In the genomic region with DNA sequence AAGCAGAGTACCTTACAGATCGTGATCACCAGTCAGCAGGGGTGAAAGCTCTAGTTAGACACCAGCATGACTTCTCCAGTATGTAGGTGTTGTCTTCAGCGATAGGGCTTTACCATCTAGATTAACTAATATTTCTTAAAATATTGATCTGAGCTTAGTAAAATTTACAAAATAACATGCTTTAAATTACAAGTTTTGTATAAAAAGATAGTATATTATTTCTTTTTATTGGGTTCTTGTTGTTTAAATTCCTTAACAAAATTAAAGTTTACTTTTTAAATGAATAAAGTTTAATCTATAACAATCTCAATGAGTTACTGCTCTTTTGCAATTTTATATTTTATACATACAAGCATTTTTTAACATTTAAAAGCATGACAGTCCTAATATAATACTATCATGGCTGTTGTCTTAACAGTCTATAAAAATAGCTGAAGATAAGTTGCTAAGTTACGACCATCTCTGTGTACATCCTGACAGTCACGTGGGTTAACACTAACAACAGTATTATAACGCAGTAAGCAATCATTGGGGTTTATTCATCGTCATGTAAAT, we compare ENCODE assay signal across 11 mouse cellular contexts. TPM values are rescaled to one million over a fixed set of nuclear protein-coding genes. Genes with fewer than 3 reads are reported as not detected.
DNase-seq lines count a peak whose midpoint lies in the region; ATAC-seq lines count a peak whose summit lies in the region.
"Not testable (repeated sequence)": the region's sequence is repeated elsewhere in the genome, so short reads cannot be mapped to it uniquely, and the experiment has no call there.
"Had no signal": no experiment of that assay in that cellular context is flagged by ENCODE, and none has a peak within 500 bp of the region (broad histone marks: within the 10 kb centered on the region; RNA-seq: fewer than 3 reads in every experiment).

No protein-coding gene starts in this region.

- ATAC-seq in forebrain, embryonic 14.5 days = peak; percentile 79
- ATAC-seq in heart, embryonic 16.5 days (replicated peaks; ENCODE audit: extremely low read depth, insufficient read depth, low FRiP score) = peak; percentile 79
- ATAC-seq in inflammation-experienced regulatory T-cells, adult 6 months = peak; percentile 58
- ATAC-seq in limb, embryonic 11.5 days (ENCODE audit: insufficient number of reproducible peaks, low FRiP score, low TSS enrichment, low read depth) = peak; percentile 95
- peak; percentile 58 for ATAC-seq in liver, embryonic 15.5 days (ENCODE audit: insufficient read depth)
- ATAC-seq in midbrain, embryonic 13.5 days = peak; percentile 87
- peak; percentile 83 for ATAC-seq in neural tube, embryonic 15.5 days (ENCODE audit: low FRiP score)

- not testable (repeated sequence) for H3K36me3 ChIP-seq in forebrain, embryonic 14.5 days (ENCODE audit: control insufficient read depth, insufficient read depth, low read length); heart, embryonic 16.5 days (ENCODE audit: control insufficient read depth, insufficient read depth); limb, embryonic 11.5 days (ENCODE audit: control insufficient read depth, insufficient read depth, low read length); liver, embryonic 15.5 days (replicated peaks); midbrain, embryonic 13.5 days; neural tube, embryonic 15.5 days

- not testable (repeated sequence) for H3K4me3 ChIP-seq in forebrain, embryonic 14.5 days (ENCODE audit: low read depth, low read length); heart, embryonic 16.5 days (ENCODE audit: low read length); limb, embryonic 11.5 days (ENCODE audit: low read depth, low read length); liver, embryonic 15.5 days (replicated peaks); midbrain, embryonic 13.5 days (replicated peaks); neural tube, embryonic 15.5 days (replicated peaks)

- WGBS in forebrain, embryonic 14.5 days = 74% methylated on average over 6 of the region's 6 CpGs
- 56% methylated on average over 6 of the region's 6 CpGs for WGBS in heart, embryonic 16.5 days
- WGBS in limb, embryonic 11.5 days = 82% methylated on average over 6 of the region's 6 CpGs
- 50% methylated on average over 6 of the region's 6 CpGs for WGBS in liver, embryonic 15.5 days (ENCODE audit: insufficient replicate concordance)
- 75% methylated on average over 6 of the region's 6 CpGs for WGBS in midbrain, embryonic 13.5 days
- 77% methylated on average over 6 of the region's 6 CpGs for WGBS in neural tube, embryonic 15.5 days

- H3K9ac ChIP-seq in forebrain, embryonic 14.5 days (ENCODE audit: low read length); heart, embryonic 16.5 days (ENCODE audit: low read length); limb, embryonic 11.5 days (ENCODE audit: low read length); liver, embryonic 15.5 days; midbrain, embryonic 13.5 days (replicated peaks); neural tube, embryonic 15.5 days (replicated peaks): not testable (repeated sequence)

- H3K4me2 ChIP-seq in forebrain, embryonic 14.5 days (ENCODE audit: low read length); heart, embryonic 16.5 days (ENCODE audit: low read depth, low read length); limb, embryonic 11.5 days (ENCODE audit: low read depth, severe bottlenecking); liver, embryonic 15.5 days; midbrain, embryonic 13.5 days (replicated peaks); neural tube, embryonic 15.5 days: not testable (repeated sequence)

- peak; percentile 0 for DNase-seq in embryo, embryonic 10.5 days (ENCODE audit: low spot score)
- peak; percentile 6 for DNase-seq in forebrain, embryonic 14.5 days (ENCODE audit: low spot score)
- not testable (repeated sequence) for DNase-seq in limb, embryonic 11.5 days (ENCODE audit: low spot score)

- H3K27me3 ChIP-seq in forebrain, embryonic 14.5 days (replicated peaks; ENCODE audit: control insufficient read depth, insufficient read depth, low read length); heart, embryonic 16.5 days (ENCODE audit: control insufficient read depth, insufficient read depth, low read length); limb, embryonic 11.5 days (ENCODE audit: control insufficient read depth, insufficient read depth, low read length); liver, embryonic 15.5 days; midbrain, embryonic 13.5 days; neural tube, embryonic 15.5 days (replicated peaks): not testable (repeated sequence)

- H3K4me1 ChIP-seq in forebrain, embryonic 14.5 days (ENCODE audit: control insufficient read depth, insufficient read depth, low read length); heart, embryonic 16.5 days (ENCODE audit: control insufficient read depth, insufficient read depth, low read length); limb, embryonic 11.5 days (ENCODE audit: control insufficient read depth, insufficient read depth, low read length); liver, embryonic 15.5 days (replicated peaks); midbrain, embryonic 13.5 days (replicated peaks); neural tube, embryonic 15.5 days: not testable (repeated sequence)

- H3K27ac ChIP-seq in forebrain, embryonic 14.5 days (ENCODE audit: low read depth, low read length); heart, embryonic 16.5 days (ENCODE audit: low read length); limb, embryonic 11.5 days (replicated peaks; ENCODE audit: low read depth, low read length); liver, embryonic 15.5 days (replicated peaks); midbrain, embryonic 13.5 days; neural tube, embryonic 15.5 days (replicated peaks): not testable (repeated sequence)

- H3K9me3 ChIP-seq in forebrain, embryonic 14.5 days (replicated peaks; ENCODE audit: control insufficient read depth, low read length); limb, embryonic 11.5 days (ENCODE audit: control insufficient read depth, low read length); liver, embryonic 15.5 days (replicated peaks): not testable (repeated sequence)
- H3K9me3 ChIP-seq in heart, embryonic 16.5 days (replicated peaks; ENCODE audit: control insufficient read depth, low read length) = peaks cover 12% of the 10 kb centered on the region
- H3K9me3 ChIP-seq in midbrain, embryonic 13.5 days = peaks cover 29% of the 10 kb centered on the region
- peaks cover 27% of the 10 kb centered on the region for H3K9me3 ChIP-seq in neural tube, embryonic 15.5 days (replicated peaks)

RNA-seq across cellular contexts. Expression of gene Speer4c, which starts 24.3 kb away (rescaled TPM):
- polyA plus RNA-seq in forebrain, embryonic 14.5 days (2014; fragmentation: Nextera tagmentation; extraction: Ambion mirVana) = not detected in 2 replicates
- not detected in 2 replicates for polyA plus RNA-seq in heart, embryonic 16.5 days (2015; fragmentation: Nextera tagmentation; extraction: Ambion mirVana)
- polyA plus RNA-seq in inflammation-experienced regulatory T-cells, adult 6 months (2017; shearing (Covaris generic)) = not detected
- not detected in 2 replicates for polyA plus RNA-seq in limb, embryonic 11.5 days (2014; fragmentation: Nextera tagmentation; extraction: Ambion mirVana)
- polyA plus RNA-seq in liver, embryonic 15.5 days (2015; fragmentation: Nextera tagmentation; extraction: Ambion mirVana) = not detected in 2 replicates
- polyA plus RNA-seq in midbrain, embryonic 13.5 days (2015; fragmentation: Nextera tagmentation; extraction: Ambion mirVana) = not detected in 2 replicates
- not detected in 2 replicates for polyA plus RNA-seq in neural tube, embryonic 15.5 days (2015; fragmentation: Nextera tagmentation; extraction: Ambion mirVana)
- polyA plus RNA-seq: embryonic facial prominence, embryonic 10.5 days; limb, embryonic 10.5 days; small intestine, adult 2 months had no signal

RNA-seq across cellular contexts. Expression of gene 4930572O03Rik, which starts 32.9 kb away (rescaled TPM):
- not detected in 2 replicates for polyA plus RNA-seq in forebrain, embryonic 14.5 days (2014; fragmentation: Nextera tagmentation; extraction: Ambion mirVana)
- polyA plus RNA-seq in heart, embryonic 16.5 days (2015; fragmentation: Nextera tagmentation; extraction: Ambion mirVana) = not detected in 2 replicates
- not detected for polyA plus RNA-seq in inflammation-experienced regulatory T-cells, adult 6 months (2017; shearing (Covaris generic))
- not detected in 2 replicates for polyA plus RNA-seq in limb, embryonic 11.5 days (2014; fragmentation: Nextera tagmentation; extraction: Ambion mirVana)
- polyA plus RNA-seq in liver, embryonic 15.5 days (2015; fragmentation: Nextera tagmentation; extraction: Ambion mirVana) = not detected in 2 replicates
- polyA plus RNA-seq in midbrain, embryonic 13.5 days (2015; fragmentation: Nextera tagmentation; extraction: Ambion mirVana) = not detected in 2 replicates
- polyA plus RNA-seq in neural tube, embryonic 15.5 days (2015; fragmentation: Nextera tagmentation; extraction: Ambion mirVana) = not detected in 2 replicates
- polyA plus RNA-seq: embryonic facial prominence, embryonic 10.5 days; limb, embryonic 10.5 days; small intestine, adult 2 months had no signal
